Mouse (Mus musculus): ENCODE measurements at regions not wholly inside any gene's neighbourhood (a gene's known extent, or its start where the extent isn't known, plus 50 kb on each side); places are given as distances from the start of the nearest gene placed in this dataset.
A peak's percentile ranks its signal among the peaks of the same experiment; 100 is the strongest.

GRCm38 (mm10) chr1:163150203-163150855 lies 64.9 kb upstream of the Mroh9 start:
- TF ChIP-seq POLR2A (IDR thresholded peaks at IDR 0.05; ENCODE audit: extremely low read depth, insufficient read depth, low read length) (no peak), CTCF (IDR thresholded peaks at IDR 0.05; ENCODE audit: low read depth, low read length) (peak; percentile 63)

Measured in liver, adult 2 months (tissue).